Mouse (Mus musculus): ENCODE results near the gene Rhobtb3.

Gene Rhobtb3

GRCm38 (mm10) chr13:75839719-75840481 lies 103.8 kb downstream of the Rhobtb3 start, which contains the start of gene Glrx:
Gene Glrx (plus strand): TSS chr13:75839868.
- Histone ChIP-seq H3K36me3 (ENCODE audit: insufficient read depth, low read length) (no peaks in the 10 kb centered on the region), H3K9me3 (ENCODE audit: low read length) (no peaks in the 10 kb centered on the region), H3K4me1 (replicated peaks; ENCODE audit: low read depth, low read length) (peaks cover 92% of the 10 kb centered on the region), H3K4me3 (replicated peaks; ENCODE audit: low read length) (peak within 1 kb of the TSS; percentile 75), H3K27me3 (ENCODE audit: insufficient read depth, low read length) (no peaks in the 10 kb centered on the region)
- TF ChIP-seq POU5F1 (IDR thresholded peaks at IDR 0.05; ENCODE audit: borderline replicate concordance, low read length) (no peak), NANOG (IDR thresholded peaks at IDR 0.05; ENCODE audit: borderline replicate concordance, low read length) (no peak), CTCF (conservative IDR thresholded peaks at IDR 0.05; ENCODE audit: low read length) (no peak)

- no peaks in the 10 kb centered on the region for H3K27me3 ChIP-seq (ENCODE audit: insufficient read depth, low read length)
- H3K4me3 ChIP-seq (replicated peaks; ENCODE audit: low read length): no peak overlapping the region
- H3K36me3 ChIP-seq (ENCODE audit: insufficient read depth, low read length): no peaks in the 10 kb centered on the region
- TF ChIP-seq CTCF (conservative IDR thresholded peaks at IDR 0.05; ENCODE audit: low read length) (no peak), POU5F1 (IDR thresholded peaks at IDR 0.05; ENCODE audit: borderline replicate concordance, low read length) (no peak), NANOG (IDR thresholded peaks at IDR 0.05; ENCODE audit: borderline replicate concordance, low read length) (no peak)
- peaks cover 79% of the 10 kb centered on the region for H3K4me1 ChIP-seq (replicated peaks; ENCODE audit: low read depth, low read length)
- H3K9me3 ChIP-seq (ENCODE audit: low read length): no peaks in the 10 kb centered on the region
Measured at GRCm38 (mm10) chr13:75838506-75838905, 105.2 kb downstream of the Rhobtb3 start.

DNA sequence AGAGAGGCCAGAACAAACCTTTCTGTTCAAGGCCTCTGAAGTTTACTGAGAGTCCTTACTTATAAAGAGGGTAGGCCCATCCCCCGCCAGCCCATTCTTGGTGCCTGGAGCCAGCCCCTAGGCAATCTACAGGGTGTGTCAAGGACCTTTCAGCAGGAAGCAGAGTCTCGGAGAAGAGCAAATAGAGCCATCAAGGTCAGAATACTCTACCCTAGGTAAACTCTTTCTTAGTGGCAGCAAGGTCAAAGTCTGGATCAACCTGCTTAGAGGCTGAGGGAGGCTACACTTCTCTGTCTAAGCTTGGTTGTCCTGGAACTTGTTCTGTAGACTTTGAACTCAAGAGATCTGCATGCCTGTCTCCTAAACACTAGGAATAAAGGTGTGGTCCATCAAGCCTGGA lies 108.3 kb downstream of the Rhobtb3 start:
- no peak overlapping the region for H3K4me3 ChIP-seq (replicated peaks; ENCODE audit: low read length)
- no peaks in the 10 kb centered on the region for H3K36me3 ChIP-seq (ENCODE audit: insufficient read depth, low read length)
- TF ChIP-seq NANOG (IDR thresholded peaks at IDR 0.05; ENCODE audit: borderline replicate concordance, low read length) (peak; percentile 56; the same call in 1 of the 2 replicates), CTCF (conservative IDR thresholded peaks at IDR 0.05; ENCODE audit: low read length) (no peak)
- peaks cover 48% of the 10 kb centered on the region for H3K4me1 ChIP-seq (replicated peaks; ENCODE audit: low read depth, low read length)
- no peaks in the 10 kb centered on the region for H3K9me3 ChIP-seq (ENCODE audit: low read length)
- no peaks in the 10 kb centered on the region for H3K27me3 ChIP-seq (ENCODE audit: insufficient read depth, low read length)

- H3K27me3 ChIP-seq (ENCODE audit: insufficient read depth, low read length): no peaks in the 10 kb centered on the region
- no peaks in the 10 kb centered on the region for H3K36me3 ChIP-seq (ENCODE audit: insufficient read depth, low read length)
- no peaks in the 10 kb centered on the region for H3K9me3 ChIP-seq (ENCODE audit: low read length)
- no peak overlapping the region for H3K4me3 ChIP-seq (replicated peaks; ENCODE audit: low read length)
- TF ChIP-seq POU5F1 (IDR thresholded peaks at IDR 0.05; ENCODE audit: borderline replicate concordance, low read length): no peak
- no peak for TF ChIP-seq NANOG (IDR thresholded peaks at IDR 0.05; ENCODE audit: borderline replicate concordance, low read length)
- TF ChIP-seq CTCF (conservative IDR thresholded peaks at IDR 0.05; ENCODE audit: low read length): no peak
- peaks cover 29% of the 10 kb centered on the region for H3K4me1 ChIP-seq (replicated peaks; ENCODE audit: low read depth, low read length)
Measured at GRCm38 (mm10) chr13:75833499-75833898, 110.2 kb downstream of the Rhobtb3 start.

- peaks cover 22% of the 10 kb centered on the region for H3K4me1 ChIP-seq (replicated peaks; ENCODE audit: low read depth, low read length)
- H3K4me3 ChIP-seq (replicated peaks; ENCODE audit: low read length): no peak overlapping the region
- no peaks in the 10 kb centered on the region for H3K27me3 ChIP-seq (ENCODE audit: insufficient read depth, low read length)
- no peaks in the 10 kb centered on the region for H3K9me3 ChIP-seq (ENCODE audit: low read length)
- no peaks in the 10 kb centered on the region for H3K36me3 ChIP-seq (ENCODE audit: insufficient read depth, low read length)
- TF ChIP-seq POU5F1 (IDR thresholded peaks at IDR 0.05; ENCODE audit: borderline replicate concordance, low read length) (no peak), NANOG (IDR thresholded peaks at IDR 0.05; ENCODE audit: borderline replicate concordance, low read length) (no peak), CTCF (conservative IDR thresholded peaks at IDR 0.05; ENCODE audit: low read length) (no peak)
Measured at GRCm38 (mm10) chr13:75832697-75833096, 111.0 kb downstream of the Rhobtb3 start.

DNA sequence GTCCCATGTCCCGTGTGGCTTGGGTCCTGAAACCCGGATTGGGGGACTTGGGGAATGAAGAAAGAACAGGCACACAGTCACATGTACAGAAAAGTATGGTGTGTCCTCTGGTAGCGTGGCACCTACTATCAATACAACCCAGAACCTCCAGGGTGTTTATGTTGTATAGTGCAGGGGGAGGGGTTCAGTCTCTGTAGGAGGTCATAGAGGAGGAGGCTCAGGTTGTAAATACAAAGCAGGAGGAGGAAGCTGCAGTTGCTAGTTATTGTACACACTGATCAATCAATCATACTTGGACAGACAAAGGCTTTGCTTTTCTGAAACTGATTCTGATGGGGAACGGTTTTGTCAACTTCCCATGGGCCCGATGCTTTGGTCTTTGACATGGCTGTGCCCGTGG lies 112.0 kb downstream of the Rhobtb3 start:
- Histone ChIP-seq H3K36me3 (ENCODE audit: insufficient read depth, low read length) (no peaks in the 10 kb centered on the region), H3K27me3 (ENCODE audit: insufficient read depth, low read length) (no peaks in the 10 kb centered on the region), H3K9me3 (ENCODE audit: low read length) (no peaks in the 10 kb centered on the region), H3K4me3 (replicated peaks; ENCODE audit: low read length) (no peak overlapping the region), H3K4me1 (replicated peaks; ENCODE audit: low read depth, low read length) (peaks cover 14% of the 10 kb centered on the region)
- TF ChIP-seq CTCF (conservative IDR thresholded peaks at IDR 0.05; ENCODE audit: low read length) (no peak), POU5F1 (IDR thresholded peaks at IDR 0.05; ENCODE audit: borderline replicate concordance, low read length) (no peak), NANOG (IDR thresholded peaks at IDR 0.05; ENCODE audit: borderline replicate concordance, low read length) (no peak)

- no peaks in the 10 kb centered on the region for H3K9me3 ChIP-seq (ENCODE audit: low read length)
- H3K4me1 ChIP-seq (replicated peaks; ENCODE audit: low read depth, low read length): peaks cover 4% of the 10 kb centered on the region
- no peaks in the 10 kb centered on the region for H3K36me3 ChIP-seq (ENCODE audit: insufficient read depth, low read length)
- no peak for TF ChIP-seq NANOG (IDR thresholded peaks at IDR 0.05; ENCODE audit: borderline replicate concordance, low read length)
- TF ChIP-seq CTCF (conservative IDR thresholded peaks at IDR 0.05; ENCODE audit: low read length): no peak
- no peaks in the 10 kb centered on the region for H3K27me3 ChIP-seq (ENCODE audit: insufficient read depth, low read length)
- no peak overlapping the region for H3K4me3 ChIP-seq (replicated peaks; ENCODE audit: low read length)
Measured at GRCm38 (mm10) chr13:75830708-75831107, 113.0 kb downstream of the Rhobtb3 start.

DNA sequence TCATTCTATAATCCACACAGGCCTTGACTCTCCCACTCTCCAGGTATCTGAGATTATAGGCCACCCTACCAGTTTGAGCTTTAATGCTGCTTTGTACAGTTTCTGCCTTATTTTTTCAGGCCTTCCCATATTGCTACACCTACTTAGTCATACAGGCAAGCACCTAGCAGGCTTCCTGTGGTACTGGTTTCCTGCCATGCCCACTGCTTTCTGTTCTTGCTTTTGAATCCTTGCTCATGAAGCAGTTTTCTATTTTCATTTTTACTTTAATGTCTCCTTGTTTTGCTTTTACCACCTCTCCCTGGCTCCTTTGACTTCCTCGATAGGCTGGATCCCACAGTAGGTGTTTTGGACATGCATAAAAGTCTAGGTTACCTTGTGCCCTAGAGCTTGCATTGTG lies 118.3 kb downstream of the Rhobtb3 start:
- Histone ChIP-seq H3K4me1 (replicated peaks; ENCODE audit: low read depth, low read length) (peaks cover 4% of the 10 kb centered on the region; the same call in 1 of the 2 replicates), H3K36me3 (ENCODE audit: insufficient read depth, low read length) (no peaks in the 10 kb centered on the region), H3K9me3 (ENCODE audit: low read length) (no peaks in the 10 kb centered on the region), H3K27me3 (ENCODE audit: insufficient read depth, low read length) (no peaks in the 10 kb centered on the region), H3K4me3 (replicated peaks; ENCODE audit: low read length) (no peak overlapping the region)
- no peak for TF ChIP-seq POU5F1 (IDR thresholded peaks at IDR 0.05; ENCODE audit: borderline replicate concordance, low read length)
- TF ChIP-seq NANOG (IDR thresholded peaks at IDR 0.05; ENCODE audit: borderline replicate concordance, low read length): no peak
- TF ChIP-seq CTCF (conservative IDR thresholded peaks at IDR 0.05; ENCODE audit: low read length): no peak
